Mouse (Mus musculus): Measurements from ENCODE around the gene Cd3e.
A peak's percentile ranks its signal among the peaks of the same experiment; 100 is the strongest.
"Not testable (repeated sequence)": the region's sequence is repeated elsewhere in the genome, so short reads cannot be mapped to it uniquely, and the experiment has no call there.

The Cd3e gene

GRCm38 (mm10) chr9:45009180-45010078 is at the start of gene Cd3e:
Cd3e (minus strand) TSS chr9:45009627.
- no peak for DNase-seq

- no peak for DNase-seq
These were observed 49.0 kb upstream of the Cd3e start for GRCm38 (mm10) chr9:45058304-45058940.

GRCm38 (mm10) chr9:45055082-45055713 is 45.8 kb upstream of the Cd3e start, which contains the start of gene Mpzl3:
Mpzl3 (plus strand) TSS chr9:45055186.
- peak; percentile 88 for DNase-seq

GRCm38 (mm10) chr9:45050301-45050700 is 40.9 kb upstream of the Cd3e start:
- DNase-seq, result no peak

- DNase-seq, result no peak
These were observed 40.3 kb upstream of the Cd3e start for GRCm38 (mm10) chr9:45049731-45050130.

GRCm38 (mm10) chr9:45048511-45048910 is 39.1 kb upstream of the Cd3e start:
- DNase-seq, result no peak

- DNase-seq, result no peak
These were observed 37.5 kb upstream of the Cd3e start for GRCm38 (mm10) chr9:45046973-45047372.

- no peak for DNase-seq
These were observed 33.5 kb upstream of the Cd3e start for GRCm38 (mm10) chr9:45042947-45043346.

- no peak for DNase-seq
These were observed 32.8 kb upstream of the Cd3e start for GRCm38 (mm10) chr9:45042056-45042720.

- DNase-seq, result no peak
These were observed 31.9 kb upstream of the Cd3e start for GRCm38 (mm10) chr9:45041131-45041838.

- no peak for DNase-seq
These were observed 30.8 kb upstream of the Cd3e start for GRCm38 (mm10) chr9:45040066-45040845.

- DNase-seq, result no peak
These were observed 30.1 kb upstream of the Cd3e start, which contains the start of gene Mpzl2 for GRCm38 (mm10) chr9:45039499-45039898. Mpzl2 (plus strand) TSS chr9:45039799.

- DNase-seq, result not testable (repeated sequence)
These were observed 28.4 kb upstream of the Cd3e start for GRCm38 (mm10) chr9:45037803-45038202.

- no peak for DNase-seq
These were observed 25.1 kb upstream of the Cd3e start for GRCm38 (mm10) chr9:45034526-45034925.

GRCm38 (mm10) chr9:45032261-45032660 is 22.8 kb upstream of the Cd3e start:
- no peak for DNase-seq

- no peak for DNase-seq
These were observed 20.9 kb upstream of the Cd3e start for GRCm38 (mm10) chr9:45030341-45030740.

- DNase-seq, result no peak
These were observed 17.9 kb upstream of the Cd3e start for GRCm38 (mm10) chr9:45027376-45027775.

GRCm38 (mm10) chr9:45024187-45024586 is 14.8 kb upstream of the Cd3e start:
- DNase-seq, result no peak

- DNase-seq, result no peak
These were observed 14.2 kb upstream of the Cd3e start for GRCm38 (mm10) chr9:45023638-45024037.

- DNase-seq, result peak; percentile 62
These were observed 13.4 kb upstream of the Cd3e start for GRCm38 (mm10) chr9:45022800-45023199.

- no peak for DNase-seq
These were observed 8.6 kb upstream of the Cd3e start for GRCm38 (mm10) chr9:45018031-45018430.

All from cerebellum, adult 11 months (tissue).